Mouse (Mus musculus) embryonic stem cell, embryonic (primary cell): ENCODE measurements around the gene Gm4924.

ENCODE experiments used
- CTCF ChIA-PET, 4 experiments: fragments of 300-600 bp in 2 of 4; fragments of 350-600 bp in 2 of 4; sonication (Branson Sonifier 250); formaldehyde crosslinking; loops; one replicate each; lab custom pipeline; 2022; ENCODE audit warnings: inconsistent platforms in 2 of 4; lab: Charles Lee
- POLR2A ChIA-PET, 4 experiments: fragments of 300-600 bp in 2 of 4; fragments of 350-600 bp in 2 of 4; sonication (Branson Sonifier 250); formaldehyde crosslinking; loops; one replicate each; lab custom pipeline; 2022; ENCODE audit warnings: antibody characterized with exemption in 4 of 4, inconsistent platforms in 1 of 4; lab: Charles Lee

Gene Gm4924

DNA sequence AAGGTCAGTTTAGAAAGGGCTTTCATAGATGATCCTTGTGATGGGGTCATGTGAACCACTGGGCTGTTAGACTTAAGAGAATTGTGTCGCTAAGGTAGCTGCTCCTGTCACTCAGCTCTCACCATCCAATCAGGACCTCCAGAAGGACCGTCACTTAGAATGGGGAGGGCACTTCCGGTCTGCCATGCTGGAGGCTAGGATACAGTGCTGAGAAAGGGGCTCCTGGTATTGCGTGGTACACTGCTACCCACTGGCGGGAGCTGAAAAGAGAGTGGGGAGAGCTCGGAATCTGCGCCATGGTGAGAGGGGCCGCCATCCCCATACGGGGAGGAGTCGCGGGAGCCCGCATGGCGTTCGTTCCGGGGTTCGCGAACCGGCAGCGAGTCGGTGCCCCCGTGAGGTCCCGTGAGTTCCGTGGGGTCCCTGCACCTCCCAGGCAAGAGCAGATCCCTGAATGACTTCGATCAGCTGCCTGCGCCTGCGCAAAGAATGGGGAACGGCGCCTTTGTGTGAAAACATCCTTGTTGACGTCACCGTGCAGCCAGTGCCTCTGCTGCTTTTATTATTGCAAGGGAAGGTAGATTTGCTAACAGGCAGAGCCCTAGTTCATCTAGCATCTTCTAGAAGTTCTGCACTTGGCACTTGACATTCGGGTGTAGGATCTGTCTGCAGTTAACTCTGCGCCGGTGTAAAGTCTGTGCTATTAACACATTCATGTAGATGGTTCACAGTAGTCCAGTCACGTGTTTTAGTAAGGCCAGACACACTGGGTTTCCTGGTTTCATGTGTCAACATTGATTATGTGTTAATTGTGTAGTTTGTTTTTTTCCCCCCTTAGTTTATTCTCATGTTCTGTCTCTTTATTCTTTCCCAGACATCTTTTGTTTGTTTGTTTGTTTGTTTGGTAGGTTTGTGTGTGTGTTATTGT lies at the start of gene Gm4924:
Gene Gm4924, plus strand, starts transcription at position 173 of the 928 bp plus-strand sequence.
- POLR2A ChIA-PET: interaction anchor here in 3 of 4 experiments (0.5 to 3.8 kb wide), 52 partner anchors 8 to 846 kb away, joined by 3 to 20 read pairs (median 3); partner anchors contain the start of genes 1190007I07Rik (in 2 of the 3), Tdg (in 2 of the 3), Zfp873 (in 1 of the 3) and Zfp938 (in 1 of the 3)

DNA sequence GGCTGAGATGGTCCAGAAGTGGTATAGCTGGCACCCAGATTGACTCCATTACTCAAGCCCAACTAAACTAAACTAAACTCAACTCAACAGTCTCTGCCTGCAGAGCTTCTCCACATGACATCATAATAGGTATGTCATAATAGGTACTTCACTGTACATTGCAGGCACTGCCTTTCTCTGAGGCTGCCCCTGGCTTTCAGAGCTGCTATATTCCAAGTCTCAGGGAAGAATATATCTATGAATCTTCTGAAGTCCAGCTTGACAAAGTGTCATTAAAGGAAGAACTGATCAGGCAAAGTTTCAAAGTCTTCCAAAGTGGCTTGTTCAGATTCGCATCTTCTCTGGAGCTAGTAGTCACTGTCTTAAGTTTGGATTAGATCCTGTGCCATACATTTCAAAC lies 37.6 kb upstream of the Gm4924 start, which contains the start of gene 4932415D10Rik:
Gene 4932415D10Rik, minus strand, starts transcription at position 101 of the 400 bp plus-strand sequence.
- CTCF ChIA-PET: no interaction called here

More for the DNA sequence above, at the start of gene Gm4924:
- CTCF ChIA-PET: interaction anchor here in 2 of 4 experiments (0.9 to 2.6 kb wide), 4 partner anchors 8 to 34 kb away, joined by 5 to 8 read pairs (median 6); no protein-coding TSS in a partner anchor

DNA sequence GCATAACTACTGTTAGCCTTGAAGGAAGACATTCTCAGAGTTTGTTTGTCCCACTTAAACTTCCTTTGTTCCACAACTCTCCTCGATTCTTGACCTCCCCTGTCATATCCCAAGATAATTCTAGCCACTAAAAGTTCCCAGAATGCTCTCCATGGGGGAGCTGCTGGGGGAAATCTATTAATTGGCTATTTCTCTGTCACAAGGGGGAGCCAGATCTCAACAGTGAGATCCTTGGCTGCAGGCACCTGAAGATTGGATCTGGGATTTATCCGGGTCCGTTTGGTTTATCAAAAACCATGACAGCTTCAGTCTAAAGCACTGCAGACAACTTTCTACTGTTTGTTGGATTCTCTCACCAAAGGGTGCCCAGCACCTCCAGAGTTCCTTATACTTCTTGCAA lies 33.9 kb upstream of the Gm4924 start:
- ChIA-PET POLR2A (interaction anchor here in 2 of 4 experiments (1.0 to 1.6 kb wide), 3 partner anchors 11 to 34 kb away, joined by 3 to 6 read pairs (median 5); partner anchors contain the start of gene Gm4924 (in 1 of the 2)), CTCF (interaction anchor here in 3 of 4 experiments (0.6 to 1.6 kb wide), 6 partner anchors 24 to 581 kb away, joined by 3 to 5 read pairs (median 3); partner anchors contain the start of gene Gm4924 (in 1 of the 3))

More for the DNA sequence above, 37.6 kb upstream of the Gm4924 start, which contains the start of gene 4932415D10Rik:
- POLR2A ChIA-PET: no interaction called here

DNA sequence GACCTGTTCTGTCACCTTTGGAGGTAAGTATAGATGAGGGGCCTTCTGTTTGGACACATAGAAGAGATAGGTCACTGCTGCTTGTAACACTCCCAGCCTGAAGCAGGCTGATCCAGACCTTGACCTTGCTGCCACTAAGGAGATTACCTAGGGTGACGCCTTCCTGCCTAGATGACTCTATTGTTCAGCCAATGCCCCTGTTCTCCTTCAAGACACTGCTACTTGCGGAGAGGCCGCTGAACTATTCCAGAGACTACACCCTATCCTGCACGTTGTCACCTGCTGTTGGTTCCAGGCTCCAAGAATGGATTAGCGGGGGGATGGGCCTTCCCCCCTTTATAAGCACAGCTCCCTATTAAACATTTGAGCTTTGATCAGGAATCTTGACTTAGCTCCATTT lies 24.2 kb upstream of the Gm4924 start:
- ChIA-PET CTCF (interaction anchor here in 1 of 4 experiments (1.0 kb wide), 1 partner anchor 32 kb away, joined by 4 read pairs; no protein-coding TSS in a partner anchor), POLR2A (interaction anchor here in 2 of 4 experiments (0.6 to 1.9 kb wide), 5 partner anchors 10 to 531 kb away, joined by 3 to 5 read pairs (median 3); partner anchors contain the start of gene Gm4924 (in 1 of the 2))

DNA sequence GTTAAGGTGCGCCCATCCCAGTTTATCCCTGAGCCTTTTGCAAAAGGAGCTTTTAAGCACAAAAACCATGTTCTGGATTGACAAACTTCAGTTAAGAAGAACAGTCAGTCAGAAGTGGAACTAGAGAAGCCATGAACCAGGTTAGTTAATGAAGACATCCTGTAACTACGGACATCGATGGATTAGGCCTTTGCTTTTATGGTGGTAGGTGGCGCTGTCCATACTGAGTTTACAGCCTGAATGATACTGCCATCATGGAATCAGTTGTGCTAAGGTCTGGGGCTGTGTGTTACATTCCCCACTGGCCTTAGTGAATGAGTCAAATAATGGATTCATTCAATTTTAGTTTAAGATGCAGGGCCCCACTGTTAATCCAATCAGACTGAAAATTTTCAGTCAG lies 1.3 kb downstream of the Gm4924 start:
- ChIA-PET CTCF (interaction anchor here in 1 of 4 experiments (1.1 kb wide), 1 partner anchor 15 kb away, joined by 7 read pairs; no protein-coding TSS in a partner anchor), POLR2A (interaction anchor here in 3 of 4 experiments (0.8 to 3.8 kb wide), 7 partner anchors 14 to 504 kb away, joined by 3 to 15 read pairs (median 10); partner anchors contain the start of genes 1190007I07Rik (in 1 of the 3) and Zfp873 (in 1 of the 3))

DNA sequence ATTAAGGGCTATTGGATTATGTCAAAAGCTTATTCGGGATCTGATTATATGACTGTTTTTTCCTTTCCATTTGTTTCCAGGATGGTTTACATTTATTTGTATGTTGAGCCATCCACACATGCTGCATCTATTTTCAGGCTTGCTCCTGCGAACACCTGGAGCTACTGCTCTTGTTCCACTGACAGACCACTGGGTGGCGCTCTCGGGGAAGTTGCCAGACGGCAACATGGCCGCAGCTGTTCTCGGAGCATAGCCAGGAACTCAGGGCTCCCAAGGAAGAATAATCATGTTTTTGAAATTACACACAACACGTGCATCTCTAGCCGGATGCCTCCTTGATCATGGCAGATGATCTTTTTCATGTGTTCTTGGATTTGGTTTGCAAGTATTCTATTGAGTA lies 7.9 kb downstream of the Gm4924 start:
- ChIA-PET CTCF (interaction anchor here (0.6 to 2.1 kb wide), 13 partner anchors 8 to 305 kb away, joined by 3 to 22 read pairs (median 3); partner anchors contain the start of genes Gm4924 (in 2 of the 4) and 1190007I07Rik (in 1 of the 4)), POLR2A (interaction anchor here in 3 of 4 experiments (0.6 to 2.0 kb wide), 11 partner anchors 8 to 1000 kb away, joined by 3 to 8 read pairs (median 4); partner anchors contain the start of genes Gm4924 (in 2 of the 3), 1190007I07Rik (in 1 of the 3) and Tdg (in 1 of the 3))

DNA sequence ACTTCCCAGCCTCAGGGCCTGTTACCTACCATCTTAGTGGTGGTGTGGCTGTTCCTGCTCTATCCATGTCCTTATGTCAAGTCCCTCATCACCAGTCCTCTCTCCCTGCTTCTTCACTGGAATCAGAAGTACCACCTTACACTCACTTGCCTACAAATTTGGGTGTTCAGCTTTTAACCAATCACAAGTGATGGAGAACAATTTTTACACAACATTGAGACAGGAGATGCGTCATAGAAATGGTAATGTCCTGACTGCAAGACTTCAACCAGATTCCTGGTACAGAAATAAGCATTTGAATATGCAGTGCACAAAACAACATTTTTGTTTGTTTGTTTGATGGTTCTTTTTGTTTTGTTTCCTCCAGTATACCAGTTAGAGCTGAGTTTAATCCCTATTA lies 28.9 kb downstream of the Gm4924 start:
- CTCF ChIA-PET: no interaction called here
- POLR2A ChIA-PET: interaction anchor here in 2 of 4 experiments (0.8 to 0.9 kb wide), 2 partner anchors 21 to 476 kb away, joined by 3 to 4 read pairs; no protein-coding TSS in a partner anchor

DNA sequence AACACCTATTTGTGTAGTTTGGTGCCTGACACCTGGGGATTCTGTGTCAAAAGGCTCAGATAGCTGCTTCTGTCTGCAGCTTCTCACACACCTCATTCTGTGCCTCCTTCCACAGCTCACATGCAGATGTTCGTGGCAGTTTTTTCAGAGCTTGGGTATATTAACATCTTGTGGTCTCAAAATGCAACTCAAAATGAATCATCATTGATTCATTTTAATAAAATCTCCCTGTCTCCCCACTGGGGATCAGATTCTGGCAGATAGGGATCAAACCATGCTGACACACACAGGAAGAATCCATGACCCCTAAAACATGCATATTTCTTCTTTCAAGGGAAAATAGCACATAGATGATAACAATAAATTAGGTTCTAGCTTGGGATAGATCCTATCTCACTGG lies 55.5 kb downstream of the Gm4924 start:
- CTCF ChIA-PET: no interaction called here
- POLR2A ChIA-PET: no interaction called here

DNA sequence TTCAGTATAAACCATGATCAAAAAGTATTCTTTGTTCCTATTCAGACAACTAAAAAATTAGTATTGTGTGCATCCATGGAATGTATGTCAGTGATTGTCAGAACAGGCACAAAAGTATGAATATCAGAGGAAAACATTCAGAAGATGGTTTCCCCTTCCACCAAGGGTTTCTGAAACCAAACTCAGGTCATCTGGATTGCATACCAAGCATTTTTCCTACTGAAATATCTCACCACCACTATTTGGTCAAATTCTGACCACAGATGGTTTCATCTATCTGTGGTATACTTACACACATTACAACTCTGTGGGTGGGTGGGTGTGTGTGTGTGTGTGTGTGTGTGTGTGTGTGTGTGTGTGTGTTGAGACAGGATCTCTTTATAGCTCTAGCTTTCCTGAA lies 69.6 kb downstream of the Gm4924 start:
- CTCF ChIA-PET: no interaction called here
- POLR2A ChIA-PET: no interaction called here
